Mouse (Mus musculus) cortical plate, adult 2 months (tissue): ENCODE data around the gene Afdn.

Source experiments
- CTCF ChIP-seq: fragments of 200-500 bp; IDR thresholded peaks from 2 replicates; pipeline ENCODE4 v1.5.1; 2011; ENCODE audit warnings: mild to moderate bottlenecking, control low read depth, low read length; ENCODE audit not compliant: insufficient read depth; ENCODE audit errors: extremely low read depth
- POLR2A ChIP-seq: fragments of 200-500 bp; IDR thresholded peaks from 2 replicates; pipeline ENCODE4 v1.6.1; 2011; ENCODE audit warnings: mild to moderate bottlenecking, low read length, control low read depth; ENCODE audit not compliant: insufficient read depth; ENCODE audit errors: extremely low read depth

DNA sequence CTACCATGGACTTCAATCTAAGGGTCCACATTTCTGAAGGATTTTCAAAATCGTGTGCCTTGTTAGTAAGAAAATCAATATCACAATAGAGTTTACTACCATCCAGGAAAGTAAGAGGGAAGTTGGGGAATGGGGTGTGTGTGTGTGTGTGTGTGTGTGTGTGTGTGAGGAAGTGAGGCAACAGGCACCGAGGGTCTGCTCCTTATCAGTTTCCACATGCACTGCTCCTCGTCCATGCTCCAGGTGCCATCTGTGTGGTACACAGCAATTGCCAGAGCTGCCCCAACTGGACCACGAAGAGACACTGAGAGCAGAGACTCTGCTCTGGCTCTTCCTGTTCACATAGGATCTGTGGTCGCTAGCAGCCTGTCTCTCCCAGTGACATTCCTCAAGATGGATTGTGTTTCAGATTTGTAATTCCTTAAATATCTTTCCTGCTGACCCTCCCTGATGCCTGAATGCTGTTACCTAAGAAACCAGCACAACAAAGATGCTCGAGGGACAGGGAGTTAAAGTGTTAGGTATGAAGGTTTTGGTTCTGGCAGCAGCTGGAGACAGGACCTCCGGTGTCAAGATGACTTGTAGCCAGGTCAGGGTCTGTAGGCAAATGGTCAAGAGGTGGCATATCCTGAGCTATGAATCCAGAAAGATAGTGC lies 22.1 kb upstream of the Afdn start:
- no peak for TF ChIP-seq POLR2A
- no peak for TF ChIP-seq CTCF
